Mouse (Mus musculus) spleen, postnatal 14 days (tissue): ENCODE results near the gene Atp6v1c2.

ENCODE experiments used
- DNase-seq, 2 experiments: peaks; one replicate each; pipeline ENCODE4 v3.0.0; 2021 to 2022; ENCODE audit warnings: low spot score in 2 of 2

The Atp6v1c2 gene

DNA sequence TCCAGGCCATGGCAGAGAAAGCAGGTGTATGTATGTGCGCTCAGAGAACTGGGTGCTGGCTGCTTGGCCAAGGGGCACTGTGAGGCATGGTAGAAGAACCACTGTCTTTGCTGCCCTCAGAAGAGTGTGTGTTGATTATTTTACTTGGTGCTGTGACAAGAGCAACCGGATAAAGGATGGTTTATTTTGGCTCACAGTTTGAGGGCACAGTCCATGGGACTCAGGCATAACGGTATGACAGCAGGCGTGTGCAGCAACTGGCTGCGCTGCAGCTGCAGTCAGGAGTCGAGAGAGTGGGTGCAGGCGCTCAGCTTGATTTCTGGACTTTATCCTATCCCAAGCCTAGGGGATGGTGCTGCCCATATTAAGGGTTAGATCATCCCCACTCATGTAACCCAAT is 70.7 kb downstream of the Atp6v1c2 start:
- DNase-seq, result no peak

DNA sequence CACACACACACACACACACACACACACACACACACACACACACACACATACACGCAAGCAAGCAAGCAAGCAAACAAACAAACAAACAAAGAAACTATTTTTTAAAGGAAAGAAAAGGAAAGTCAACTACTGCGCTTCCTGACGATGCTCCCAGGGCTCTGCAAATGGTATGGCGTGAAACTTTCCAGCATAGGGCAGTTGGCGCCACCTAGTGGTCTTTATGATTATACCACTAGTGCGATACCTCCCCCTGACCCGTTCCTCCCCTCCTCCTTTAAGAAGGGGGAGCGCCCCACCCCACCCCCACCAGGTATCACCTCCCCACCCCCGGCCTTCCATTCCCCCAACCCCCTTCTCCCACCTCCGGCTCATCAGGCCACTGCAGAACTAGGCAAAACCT is 72.3 kb downstream of the Atp6v1c2 start:
- peak in 1 of 2 experiments; percentile 31 for DNase-seq

DNA sequence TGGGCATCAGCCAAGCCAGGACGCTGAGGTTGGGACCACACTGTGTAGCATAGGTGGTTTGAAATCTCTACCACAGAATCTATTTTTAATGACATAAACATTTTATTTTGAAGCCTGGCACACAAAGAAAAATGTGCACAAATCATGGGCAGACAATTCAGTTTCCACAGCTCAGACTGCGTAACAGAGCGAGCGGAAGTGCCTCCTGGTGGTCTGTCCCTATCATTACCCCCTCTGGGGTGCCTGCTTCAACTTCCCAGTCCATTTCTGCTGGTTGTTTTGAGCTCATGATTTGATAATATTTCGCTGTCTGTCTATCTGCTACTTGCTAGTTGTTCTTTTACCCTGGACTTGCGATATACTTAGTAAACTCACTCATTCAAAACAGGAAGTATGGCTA is 73.6 kb downstream of the Atp6v1c2 start:
- DNase-seq, result no peak

DNA sequence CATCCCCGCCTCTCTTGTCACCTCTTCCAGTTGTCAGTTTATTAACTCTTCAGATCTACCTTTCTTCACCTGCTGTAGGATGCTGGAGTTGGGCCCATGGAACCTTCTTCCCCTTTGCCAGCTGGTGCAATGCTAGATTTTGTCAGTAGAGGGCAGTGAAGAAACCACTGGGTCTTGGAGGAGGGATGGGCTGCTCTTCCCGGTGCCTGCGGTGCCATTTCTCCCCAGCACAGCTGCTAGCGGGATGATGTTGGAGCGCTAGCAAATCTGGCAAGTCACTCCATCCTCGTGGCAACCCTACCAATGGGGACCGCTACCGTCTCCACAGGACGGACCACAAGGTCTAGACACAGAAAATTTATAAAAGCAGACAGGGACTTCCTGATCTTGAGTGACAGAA is 76.1 kb downstream of the Atp6v1c2 start:
- peak in 1 of 2 experiments; percentile 48 for DNase-seq

DNA sequence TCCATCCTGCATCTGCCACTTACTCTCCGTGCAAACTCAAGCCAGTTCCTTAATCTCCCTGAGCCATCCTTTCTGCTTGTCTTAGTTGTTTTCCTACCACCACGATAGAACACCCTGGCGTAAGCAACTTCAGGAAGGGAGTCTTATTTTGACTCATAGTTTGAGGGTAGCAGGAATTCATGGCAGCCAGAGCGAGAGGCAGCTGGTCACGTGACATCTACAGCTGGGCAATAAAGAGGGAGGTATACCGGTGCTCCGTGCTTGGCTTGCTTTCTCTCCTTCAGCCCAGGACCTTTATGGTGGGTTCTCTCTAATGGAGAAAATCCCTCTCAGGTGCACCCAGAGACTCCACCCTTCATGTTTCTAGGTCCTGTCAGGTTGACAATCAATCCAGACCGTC is 78.2 kb downstream of the Atp6v1c2 start:
- no peak for DNase-seq

DNA sequence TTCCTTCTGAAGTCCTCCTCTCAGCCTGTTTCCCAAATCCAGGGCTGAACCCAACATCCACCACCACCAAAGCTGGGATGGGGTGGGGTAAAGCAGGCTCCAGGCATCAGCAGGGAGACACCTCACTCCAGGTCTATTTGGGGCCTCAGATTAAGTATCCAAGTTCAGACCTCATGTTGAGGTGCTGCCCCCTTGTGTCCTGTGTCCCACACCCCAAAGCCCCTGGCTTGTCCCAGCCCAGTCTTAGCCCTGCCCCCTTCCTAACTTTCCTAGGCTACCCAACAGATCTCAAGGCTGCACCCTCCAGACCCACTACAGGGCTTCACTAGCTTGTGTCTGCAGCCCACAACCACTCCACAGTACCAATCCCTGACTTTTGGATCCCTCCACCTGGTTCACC is 87.1 kb downstream of the Atp6v1c2 start:
- DNase-seq, result no peak

DNA sequence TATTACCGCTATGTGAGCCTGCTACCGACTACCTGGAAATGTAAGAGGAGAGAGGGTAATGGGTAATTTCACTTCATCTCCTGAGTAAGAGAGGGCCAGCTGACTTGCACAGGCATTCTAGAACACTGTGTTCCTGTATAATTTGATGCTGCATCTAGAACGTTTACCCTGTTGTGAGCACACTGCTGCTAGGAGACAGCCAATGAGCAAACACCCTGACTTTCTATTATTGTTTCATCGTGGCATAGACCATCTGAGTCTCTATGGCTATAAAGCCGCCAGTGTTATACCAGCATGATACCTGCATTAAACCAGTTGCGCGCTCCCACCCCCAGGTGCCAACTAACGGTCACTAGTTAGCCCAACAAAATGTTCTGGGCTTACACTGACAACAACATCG is 87.5 kb downstream of the Atp6v1c2 start:
- DNase-seq, result no peak

DNA sequence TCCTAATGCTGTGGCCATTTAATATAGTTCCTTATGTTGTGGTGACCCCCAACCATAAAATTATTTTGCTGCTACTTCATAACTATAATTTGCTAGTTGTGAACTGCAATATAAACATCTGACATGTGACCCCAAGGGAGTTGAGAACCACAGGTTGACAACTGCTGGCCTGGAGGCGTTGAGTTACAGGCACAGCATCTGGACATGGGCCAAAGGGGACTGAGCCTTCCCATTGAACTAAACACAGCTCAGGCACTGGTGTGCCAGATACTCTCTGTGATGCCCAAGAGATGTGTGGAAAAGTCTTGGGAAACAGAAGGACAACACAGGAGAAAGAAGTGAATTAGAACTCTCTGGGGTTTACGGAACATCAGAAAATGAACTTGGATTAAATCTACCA is 88.1 kb downstream of the Atp6v1c2 start:
- DNase-seq, result no peak

DNA sequence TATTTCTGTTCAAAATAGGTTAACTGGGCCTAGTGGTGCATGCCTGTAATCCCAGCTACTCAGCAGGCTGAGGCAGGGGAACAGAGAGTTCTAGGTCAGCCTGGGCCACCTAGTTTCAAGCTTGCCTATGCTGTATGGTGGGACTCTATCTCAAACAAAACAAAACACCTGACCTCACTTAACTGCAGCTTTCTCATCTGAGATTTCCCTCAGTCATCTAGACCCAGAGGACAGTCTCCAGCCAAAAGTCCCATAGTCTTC is 89.8 kb downstream of the Atp6v1c2 start:
- no peak for DNase-seq

DNA sequence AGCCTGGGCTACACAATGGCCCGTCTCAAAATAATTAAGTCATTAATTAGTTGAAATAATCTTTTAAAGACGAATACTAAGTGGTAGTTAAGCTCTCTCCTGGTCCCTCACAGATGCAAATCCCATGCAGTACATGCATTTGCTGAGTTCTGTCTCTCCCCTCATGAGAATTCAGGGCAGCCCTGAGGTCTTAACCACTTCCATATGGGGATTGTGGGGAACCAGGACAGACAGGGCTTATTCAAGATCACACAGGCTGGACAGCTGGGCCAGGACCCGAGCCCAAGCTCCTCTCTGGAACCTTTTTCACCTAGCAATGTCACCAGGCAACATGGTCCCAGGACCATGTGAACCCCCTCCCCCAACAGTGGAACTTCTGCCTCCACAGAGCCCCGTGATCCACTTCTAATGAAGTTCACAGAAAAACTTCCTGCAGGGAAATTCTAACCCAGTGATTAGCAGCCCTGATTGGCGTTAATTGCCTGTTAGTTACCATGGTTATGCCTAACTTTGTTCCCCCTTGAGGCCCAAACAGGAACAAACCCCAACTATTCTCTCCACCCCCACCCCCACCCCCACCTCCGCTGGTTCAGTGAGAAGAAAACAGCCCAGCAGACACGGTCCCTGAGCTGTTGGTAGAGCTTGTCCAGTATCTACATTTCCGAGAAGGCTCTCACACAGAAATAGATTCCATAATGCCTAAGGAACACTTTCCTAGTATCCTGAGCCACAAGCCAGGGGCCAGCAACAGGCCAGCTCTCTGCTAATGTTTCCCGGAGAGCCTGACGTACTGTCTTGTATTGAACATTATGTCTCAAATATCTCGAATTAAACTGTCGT is 90.4 kb downstream of the Atp6v1c2 start:
- no peak for DNase-seq

DNA sequence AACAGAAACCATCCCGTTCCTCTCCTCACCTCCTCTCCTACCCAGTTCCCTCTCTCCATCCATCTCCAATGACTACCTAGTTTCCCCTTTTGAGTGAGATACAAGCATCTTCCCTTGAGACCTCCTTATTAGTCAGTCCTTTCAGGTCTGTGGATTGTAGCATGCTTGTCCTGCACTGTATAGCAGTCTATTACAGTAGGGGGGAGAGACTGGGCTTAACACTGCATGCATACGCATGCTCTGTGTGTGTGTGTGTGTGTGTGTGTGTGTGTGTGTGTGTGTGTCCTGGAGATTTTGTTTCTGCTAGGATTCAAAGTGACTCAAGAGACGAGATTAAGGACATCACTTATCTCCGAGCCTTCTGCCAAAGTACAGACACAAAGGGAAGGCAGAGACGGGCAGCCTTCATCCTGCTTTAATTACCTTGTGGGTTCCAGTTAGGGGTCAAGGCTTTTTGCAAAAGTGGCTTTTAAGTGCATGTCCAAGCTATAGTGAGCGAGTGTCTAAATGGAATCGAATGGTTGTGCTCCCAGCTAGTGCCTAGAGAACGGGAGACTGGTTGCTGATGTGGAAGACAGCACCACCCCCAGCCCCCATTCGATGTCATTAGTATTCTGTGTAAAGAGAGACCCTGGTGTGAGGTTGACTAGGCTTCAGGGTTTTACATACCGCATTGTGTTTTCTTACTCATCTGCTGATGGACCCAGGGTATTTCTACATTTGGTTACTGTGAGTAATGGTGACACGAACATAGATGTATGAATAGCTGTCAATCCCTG is 93.4 kb downstream of the Atp6v1c2 start:
- no peak for DNase-seq
